Mouse (Mus musculus): ENCODE data around the gene Rtn4ip1. TPM values are rescaled to one million over a fixed set of nuclear protein-coding genes. Genes with fewer than 3 reads are reported as not detected.
"Not testable (repeated sequence)": the region's sequence is repeated elsewhere in the genome, so short reads cannot be mapped to it uniquely, and the experiment has no call there.

Gene Rtn4ip1
- total RNA-seq, 2 experiments from 2014 or later: 14.1 TPM

DNA sequence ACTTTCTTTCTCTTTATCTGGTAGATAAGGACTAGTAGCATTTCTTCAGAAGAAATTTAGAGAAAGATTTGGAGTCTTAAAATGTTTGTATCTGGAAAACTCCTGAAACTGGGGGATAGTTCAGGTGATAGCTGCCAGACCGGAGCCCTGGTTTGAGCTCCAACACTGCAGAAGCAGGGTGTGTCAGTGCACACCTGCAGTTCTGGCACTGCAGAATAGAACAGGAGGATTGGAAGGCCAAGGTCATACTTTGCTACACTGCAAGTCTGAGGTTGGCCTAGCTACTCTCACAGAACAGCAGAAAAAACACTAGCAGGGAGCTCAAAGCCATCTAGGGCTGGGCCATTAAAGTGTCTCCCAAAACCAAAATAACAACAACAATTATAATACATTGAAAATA is 3.0 kb downstream of the Rtn4ip1 start:
- Histone ChIP-seq H3K4me3 (no peak overlapping the region), H3K27ac (no peak overlapping the region)
- no peak for DNase-seq (ENCODE audit: extremely low spot score in 1 of 2, low spot score in 2 of 2)
- intact Hi-C loops (cut with DNase I): no loop called here
- TF ChIP-seq CTCF (IDR thresholded peaks at IDR 0.05): no peak

DNA sequence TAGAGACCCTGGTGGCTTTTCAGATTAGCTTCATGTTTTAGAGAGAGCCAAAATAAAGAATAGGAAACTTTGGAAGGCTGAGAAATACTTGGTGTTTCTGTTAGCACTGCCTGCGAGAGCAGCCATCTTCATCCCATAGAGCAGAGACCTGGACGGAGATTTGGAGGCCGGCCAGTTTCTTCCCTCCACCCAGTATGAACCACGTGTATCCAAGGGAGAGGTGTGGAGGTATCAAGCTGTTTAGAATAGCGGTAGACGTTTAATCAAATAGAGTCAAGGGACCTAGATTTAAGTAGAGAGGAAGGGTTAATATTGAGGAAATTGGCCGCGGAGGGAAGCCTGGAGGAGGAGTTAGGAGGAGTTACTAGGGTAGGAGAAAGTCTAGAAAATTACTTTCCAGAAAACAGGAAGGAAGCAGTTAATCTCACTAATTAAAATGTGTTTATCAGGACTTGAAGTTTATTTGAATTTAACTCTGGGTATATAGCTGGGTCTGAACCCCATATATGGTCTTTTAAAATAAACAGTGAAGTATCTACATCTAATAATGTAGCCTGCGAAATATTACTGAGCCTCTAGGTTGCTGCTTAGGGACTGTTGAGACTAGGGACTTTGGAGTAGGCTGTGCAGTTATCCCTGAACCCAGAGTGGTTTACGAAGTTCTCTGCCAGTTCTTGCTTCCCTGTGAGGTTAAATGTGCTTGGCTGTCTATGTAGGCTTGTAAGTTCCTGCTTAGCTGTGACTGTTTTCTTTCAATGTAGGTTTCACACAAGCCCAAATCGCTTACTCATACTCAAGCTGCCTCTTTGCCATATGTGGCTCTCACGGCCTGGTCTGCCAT is 8.6 kb downstream of the Rtn4ip1 start:
- DNase-seq (ENCODE audit: extremely low spot score in 1 of 2, low spot score in 2 of 2): no peak
- Histone ChIP-seq H3K27ac (no peak overlapping the region), H3K4me3 (no peak overlapping the region)
- intact Hi-C loops (cut with DNase I): no loop called here
- TF ChIP-seq CTCF (IDR thresholded peaks at IDR 0.05): no peak

DNA sequence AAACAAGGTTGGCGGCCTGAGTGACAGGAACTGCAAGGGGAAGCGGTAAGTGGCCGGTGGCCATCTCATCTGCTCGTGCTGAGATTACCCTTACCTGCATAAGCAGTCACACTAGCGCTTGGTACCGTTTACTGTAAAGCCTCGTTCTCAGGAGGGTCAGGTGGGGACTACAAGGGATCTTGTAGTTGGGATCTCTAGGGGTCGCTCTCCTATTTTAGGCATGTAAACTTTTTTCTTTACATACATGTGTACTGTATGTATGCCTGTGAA is 9.2 kb downstream of the Rtn4ip1 start:
- no peak for DNase-seq (ENCODE audit: extremely low spot score in 1 of 2, low spot score in 2 of 2)
- Histone ChIP-seq H3K27ac (no peak overlapping the region), H3K4me3 (no peak overlapping the region)
- no peak for TF ChIP-seq CTCF (IDR thresholded peaks at IDR 0.05)
- intact Hi-C loops (cut with DNase I): no loop called here

DNA sequence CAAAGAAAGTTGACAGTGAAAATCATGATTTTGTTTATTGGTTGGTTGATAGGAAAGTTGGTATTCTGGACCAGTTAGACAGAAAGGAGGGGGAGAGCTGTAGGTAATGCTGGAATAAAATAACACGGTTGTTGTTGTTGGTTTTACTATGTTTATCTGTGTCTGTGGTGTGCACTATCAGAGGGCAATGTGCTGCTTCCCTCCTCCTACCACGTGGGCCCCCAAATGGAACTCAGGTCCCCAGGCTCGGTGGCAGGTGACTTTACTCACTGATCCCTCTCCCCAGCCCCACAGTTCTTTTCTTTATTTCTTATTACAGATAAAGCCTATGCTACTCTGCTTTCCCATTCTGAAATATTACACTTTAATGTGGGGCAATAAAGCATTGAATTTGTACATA is 10.6 kb downstream of the Rtn4ip1 start:
- no peak for TF ChIP-seq CTCF (IDR thresholded peaks at IDR 0.05)
- no peak overlapping the region for H3K27ac ChIP-seq
- no peak overlapping the region for H3K4me3 ChIP-seq
- intact Hi-C loops (cut with DNase I): no loop called here
- no peak for DNase-seq (ENCODE audit: extremely low spot score in 1 of 2, low spot score in 2 of 2)

DNA sequence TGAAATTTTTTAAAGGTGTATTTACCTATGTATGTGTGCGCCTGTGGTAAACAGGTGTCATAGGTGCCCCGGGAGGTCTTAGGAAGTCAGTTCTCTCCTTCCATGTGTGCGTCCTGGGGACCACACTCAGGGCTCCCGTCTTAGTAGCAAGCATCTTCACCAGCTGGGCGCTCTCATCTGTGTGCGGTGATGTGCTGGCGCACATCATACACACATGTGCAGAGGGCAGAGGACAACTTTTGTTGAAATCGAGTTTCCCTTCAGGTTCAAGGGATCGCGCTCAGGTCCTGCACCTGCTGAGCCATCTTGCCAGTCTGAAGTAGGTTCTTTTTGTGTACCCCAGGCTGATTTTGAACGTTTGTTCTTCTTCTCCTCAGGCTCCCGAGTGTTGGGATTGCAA is 14.6 kb downstream of the Rtn4ip1 start:
- no peak for TF ChIP-seq CTCF (IDR thresholded peaks at IDR 0.05)
- H3K4me3 ChIP-seq: no peak overlapping the region
- H3K27ac ChIP-seq: no peak overlapping the region
- intact Hi-C loops (cut with DNase I): no loop called here
- no peak for DNase-seq (ENCODE audit: extremely low spot score in 1 of 2, low spot score in 2 of 2)

DNA sequence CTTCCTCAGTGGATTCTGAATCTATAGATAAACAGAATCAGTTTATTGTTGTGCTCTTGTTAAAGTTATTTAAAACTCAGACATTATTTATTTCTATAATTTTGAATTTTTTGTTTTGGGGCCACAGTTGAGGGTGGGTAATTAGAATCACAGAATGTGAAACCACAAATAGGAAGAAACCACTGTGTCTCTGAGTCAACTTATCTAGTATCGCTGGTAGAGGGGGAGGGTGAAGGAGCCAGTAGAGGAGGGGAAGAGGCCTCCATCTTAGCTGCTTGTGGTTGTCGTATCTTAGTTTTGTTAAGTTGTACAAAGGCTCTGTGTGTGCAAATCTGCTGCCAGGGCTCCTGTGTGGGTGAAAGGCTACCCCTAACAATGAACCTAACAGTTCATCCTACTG is 15.1 kb downstream of the Rtn4ip1 start:
- no peak overlapping the region for H3K27ac ChIP-seq
- H3K4me3 ChIP-seq: no peak overlapping the region
- intact Hi-C loops (cut with DNase I): no loop called here
- no peak for TF ChIP-seq CTCF (IDR thresholded peaks at IDR 0.05)
- no peak for DNase-seq (ENCODE audit: extremely low spot score in 1 of 2, low spot score in 2 of 2)

DNA sequence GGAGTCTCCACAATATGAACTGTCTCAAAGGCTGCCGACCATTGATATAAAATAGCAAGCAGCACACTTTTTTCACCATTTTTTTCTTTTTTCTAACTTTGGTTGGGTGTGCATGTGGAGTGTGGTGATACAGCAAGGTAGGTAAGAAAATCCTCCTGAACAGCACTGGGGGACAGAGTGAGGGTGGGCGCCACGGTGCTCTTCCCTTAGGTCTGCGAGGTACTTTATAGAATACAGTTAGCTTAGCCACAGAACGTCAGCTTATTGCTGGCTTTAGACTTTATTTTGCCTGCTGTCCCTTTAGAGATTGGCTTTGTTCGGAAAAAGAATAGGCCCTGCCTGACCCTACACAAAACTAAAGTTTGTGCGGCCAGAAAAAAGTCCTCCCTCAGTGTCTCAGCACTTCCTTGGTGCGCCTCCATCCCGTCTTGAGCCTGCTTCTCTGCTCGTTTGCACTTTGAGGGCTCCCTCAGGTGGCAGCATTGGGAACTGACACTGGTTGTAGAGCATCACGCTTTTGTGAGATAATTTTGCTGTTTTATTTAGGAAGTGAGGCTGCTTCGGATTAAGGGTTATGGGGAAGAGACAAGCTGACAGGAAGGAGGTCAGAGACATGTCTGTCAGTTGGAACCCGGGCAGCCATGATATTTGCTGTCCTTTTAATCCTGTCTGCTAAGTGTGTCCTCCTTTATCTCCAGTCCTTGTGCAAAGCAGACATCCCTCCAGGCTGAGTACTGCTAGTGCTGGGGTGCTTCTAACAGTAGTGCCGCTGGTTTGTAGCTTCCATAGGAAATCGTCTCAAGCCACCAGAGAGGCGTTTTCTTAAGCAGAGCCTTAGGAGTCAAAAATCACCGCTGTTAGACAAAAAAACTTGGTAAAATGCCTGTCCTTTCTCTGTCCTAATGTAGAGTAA is 17.3 kb downstream of the Rtn4ip1 start:
- no peak overlapping the region for H3K27ac ChIP-seq
- H3K4me3 ChIP-seq: no peak overlapping the region
- intact Hi-C loops (cut with DNase I): loop anchor here (1.0 kb wide), 1 partner anchor 344 kb away; no protein-coding TSS in a partner anchor
- peak; percentile 72 to 85 for DNase-seq (ENCODE audit: extremely low spot score in 1 of 2, low spot score in 2 of 2)
- peak; percentile 98 for TF ChIP-seq CTCF (IDR thresholded peaks at IDR 0.05)

DNA sequence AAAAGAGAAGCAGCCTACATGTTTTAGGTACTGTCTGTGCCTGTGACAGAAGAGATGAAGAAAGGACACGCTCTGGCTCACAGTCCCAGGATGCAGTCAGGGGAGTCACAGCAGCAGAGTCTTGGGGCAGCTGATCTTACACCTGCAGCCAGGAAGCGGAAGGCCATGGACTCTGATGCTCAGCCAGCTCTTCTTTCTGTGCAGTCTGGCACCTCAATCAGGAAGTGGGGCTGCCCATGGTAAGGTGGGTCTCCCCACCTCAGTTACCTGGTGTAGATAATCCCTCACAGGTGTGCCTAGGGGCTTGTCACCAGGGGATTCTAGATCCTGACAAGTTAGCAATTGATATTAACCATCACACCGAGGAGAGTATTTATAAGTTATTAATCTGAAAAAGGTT is 21.5 kb downstream of the Rtn4ip1 start:
- DNase-seq (ENCODE audit: extremely low spot score in 1 of 2, low spot score in 2 of 2): no peak
- Histone ChIP-seq H3K27ac (no peak overlapping the region), H3K4me3 (no peak overlapping the region)
- intact Hi-C loops (cut with DNase I): no loop called here
- TF ChIP-seq CTCF (IDR thresholded peaks at IDR 0.05): no peak

DNA sequence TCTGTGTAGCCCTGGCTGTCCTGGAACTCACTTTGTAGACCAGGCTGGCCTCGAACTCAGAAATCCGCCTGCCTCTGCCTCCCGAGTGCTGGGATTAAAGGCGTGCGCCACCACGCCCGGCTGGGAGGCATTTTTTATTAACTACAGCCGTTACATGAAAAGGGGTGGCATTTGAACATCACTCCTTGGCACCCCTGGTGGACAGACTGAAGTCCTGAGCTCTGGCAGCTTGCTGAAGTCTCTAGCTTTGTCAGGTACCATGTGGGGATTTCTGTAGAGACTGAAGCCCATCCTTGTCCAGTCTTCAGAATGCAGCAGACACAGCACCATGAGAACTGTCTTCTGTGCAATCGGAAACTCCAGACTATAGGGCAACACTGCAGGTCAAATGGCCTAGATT is 24.2 kb downstream of the Rtn4ip1 start:
- H3K4me3 ChIP-seq; intact Hi-C loops (cut with DNase I); H3K27ac ChIP-seq; DNase-seq (ENCODE audit: extremely low spot score in 1 of 2, low spot score in 2 of 2): not testable (repeated sequence)

DNA sequence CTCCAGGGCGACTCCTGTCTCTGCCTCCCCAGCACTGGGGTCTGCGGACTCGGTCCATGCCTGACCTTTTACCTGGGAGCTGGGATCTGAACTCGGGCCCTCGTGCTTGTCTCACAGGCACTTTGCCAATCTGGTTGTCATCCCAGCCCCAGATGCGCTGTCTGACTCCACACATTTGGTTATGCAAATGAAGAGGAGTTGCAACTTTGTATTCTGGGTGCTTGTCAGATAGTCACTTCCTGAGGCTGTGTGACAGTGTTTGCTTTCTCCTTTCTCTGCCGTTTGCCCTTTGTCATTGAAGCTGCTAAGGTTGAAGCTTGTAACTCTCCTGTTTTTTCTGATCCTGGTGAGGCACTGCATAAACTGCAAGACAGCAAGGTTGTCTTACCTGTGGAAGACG is 26.1 kb downstream of the Rtn4ip1 start:
- TF ChIP-seq CTCF (IDR thresholded peaks at IDR 0.05): no peak
- Histone ChIP-seq H3K27ac (no peak overlapping the region), H3K4me3 (no peak overlapping the region)
- intact Hi-C loops (cut with DNase I): no loop called here
- no peak for DNase-seq (ENCODE audit: extremely low spot score in 1 of 2, low spot score in 2 of 2)

DNA sequence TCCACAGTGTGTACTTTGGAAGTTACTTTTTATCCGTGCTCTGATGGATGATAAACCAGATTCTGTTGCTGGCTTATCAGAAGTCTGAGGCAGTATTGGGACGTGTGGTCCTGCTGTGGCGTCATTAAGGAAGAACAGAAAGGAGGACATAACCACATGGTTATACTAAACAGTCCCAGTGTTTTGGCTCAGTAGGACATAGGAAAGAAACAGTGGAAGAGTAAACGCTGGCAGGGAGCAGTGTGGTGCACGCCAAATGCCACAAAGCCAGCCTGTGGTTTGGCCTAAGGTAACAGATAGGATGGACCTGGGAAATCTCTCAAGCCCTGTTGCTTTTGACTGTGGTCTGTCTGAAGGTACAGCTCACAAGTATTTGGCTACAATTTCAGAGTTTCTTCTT is 27.0 kb downstream of the Rtn4ip1 start:
- DNase-seq (ENCODE audit: extremely low spot score in 1 of 2, low spot score in 2 of 2): no peak
- no peak overlapping the region for H3K27ac ChIP-seq

DNA sequence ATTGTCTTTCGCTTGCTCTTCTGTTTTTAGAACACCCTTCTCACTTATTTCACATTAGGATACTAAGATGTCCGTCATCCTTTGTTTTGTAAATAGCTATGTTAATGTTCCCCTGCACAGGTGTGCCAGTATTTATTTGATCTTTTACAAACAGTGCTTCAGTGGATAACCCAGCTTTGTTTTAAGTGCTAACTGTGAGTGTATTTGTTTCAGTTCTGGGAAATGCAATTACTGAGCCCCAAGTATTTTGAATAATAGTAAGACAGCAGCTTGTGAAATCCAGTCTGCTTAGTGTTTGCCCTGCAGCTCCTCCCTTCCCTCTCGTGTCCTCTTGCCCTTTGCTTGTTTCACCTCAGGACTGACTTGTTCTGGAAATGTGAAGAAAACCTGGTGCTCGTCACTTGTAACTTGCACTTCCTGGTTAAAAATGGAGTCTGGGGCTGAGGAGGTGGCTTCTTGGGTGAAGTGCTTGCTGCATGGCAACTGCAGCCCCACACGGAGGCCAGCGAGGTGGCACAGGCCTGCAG is 37.6 kb downstream of the Rtn4ip1 start:
- no peak overlapping the region for H3K4me3 ChIP-seq
- no peak for DNase-seq (ENCODE audit: extremely low spot score in 1 of 2, low spot score in 2 of 2)
- intact Hi-C loops (cut with DNase I): no loop called here
- no peak overlapping the region for H3K27ac ChIP-seq
- TF ChIP-seq CTCF (IDR thresholded peaks at IDR 0.05): no peak

More for the DNA sequence above, 27.0 kb downstream of the Rtn4ip1 start:
- H3K4me3 ChIP-seq: no peak overlapping the region
- TF ChIP-seq CTCF (IDR thresholded peaks at IDR 0.05): no peak
- intact Hi-C loops (cut with DNase I): no loop called here
